Mouse (Mus musculus): ENCODE measurements around the gene Cdk5r2.
A peak's percentile ranks its signal among the peaks of the same experiment; 100 is the strongest.

DNA sequence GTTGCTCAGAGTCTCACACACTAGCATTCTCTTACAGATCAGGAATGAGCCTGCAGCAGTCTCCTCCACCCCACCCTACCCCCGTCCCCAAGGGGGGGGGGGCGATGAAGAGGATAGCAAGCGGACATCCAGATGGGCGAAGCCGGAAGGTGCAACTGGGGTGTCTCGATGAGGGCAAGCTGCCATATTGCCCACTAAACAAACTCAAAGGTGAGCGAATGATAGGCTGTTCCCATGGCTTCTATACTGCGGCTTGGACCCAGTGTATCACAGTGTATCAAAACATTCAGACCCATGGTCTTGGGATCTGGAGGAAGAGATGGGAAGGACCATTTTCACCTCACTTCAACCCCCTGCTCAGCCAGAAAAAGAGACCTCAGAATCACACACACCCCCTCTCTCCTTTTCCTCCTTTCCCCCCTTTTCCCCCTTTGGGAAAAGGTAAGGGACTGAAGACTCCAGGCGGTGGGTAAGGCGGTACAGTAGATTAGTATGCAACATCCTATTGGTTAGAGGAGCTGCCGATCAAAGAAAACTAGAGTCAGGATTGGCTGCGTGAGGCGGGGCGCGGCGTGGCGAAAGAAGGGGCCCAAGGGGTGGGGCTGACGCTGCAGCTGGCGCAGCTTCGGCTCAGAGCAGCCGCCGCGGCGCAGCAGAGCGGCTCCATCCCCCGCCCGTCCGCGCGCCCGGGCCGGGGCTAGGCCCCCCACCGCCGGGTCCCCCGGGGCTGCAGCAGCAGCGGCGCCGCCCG, at the start of gene Cdk5r2:
- TF ChIP-seq CTCF (IDR thresholded peaks at IDR 0.05; ENCODE audit: borderline replicate concordance, extremely low read depth, insufficient read depth, insufficient read length) (no peak), POLR2A (IDR thresholded peaks at IDR 0.05; ENCODE audit: borderline replicate concordance, extremely low read depth, insufficient read depth, insufficient read length, poor library complexity, severe bottlenecking) (peak; percentile 96)

All from brain, embryonic 14.5 days (tissue).